Mouse (Mus musculus) stomach, postnatal 0 days (tissue): ENCODE results near the gene Zmiz1.

ENCODE experiments used
- CTCF ChIP-seq: IDR thresholded peaks from 2 replicates; pipeline ENCODE4 v1.5.1; 2016; ENCODE audit warnings: antibody characterized with exemption, low read depth, mild to moderate bottlenecking, moderate library complexity
- EP300 ChIP-seq: optimal IDR thresholded peaks from 2 replicates; pipeline ENCODE3; 2016; ENCODE audit warnings: antibody characterized with exemption

- TF ChIP-seq CTCF: no peak
- no peak for TF ChIP-seq EP300
These were observed 84.1 kb downstream of the Zmiz1 start for GRCm38 (mm10) chr14:25543098-25543497.
